Mouse (Mus musculus): Measurements from ENCODE around the gene Jam3. TPM values are rescaled to one million over a fixed set of nuclear protein-coding genes. Genes with fewer than 3 reads are reported as not detected.

Gene Jam3
- polyA plus RNA-seq, 1 experiment from 2014 or later, result 81.5 TPM

GRCm38 (mm10) chr9:27075812-27076211, 79.4 kb downstream of the Jam3 start:
- ATAC-seq (ENCODE audit: low FRiP score, low TSS enrichment), result no peak
- H3K9me3 ChIP-seq (ENCODE audit: low read length), result no peaks in the 10 kb centered on the region
- H3K4me1 ChIP-seq (ENCODE audit: insufficient read depth, low read length), result no peaks in the 10 kb centered on the region
- no peak overlapping the region for H3K4me2 ChIP-seq (replicated peaks; ENCODE audit: low read depth, low read length)
- no peaks in the 10 kb centered on the region for H3K27me3 ChIP-seq (ENCODE audit: insufficient read depth, low read length)
- H3K36me3 ChIP-seq (ENCODE audit: insufficient read depth, low read length), result peaks cover 47% of the 10 kb centered on the region
- H3K27ac ChIP-seq (ENCODE audit: low read length), result no peak overlapping the region
- no peak overlapping the region for H3K9ac ChIP-seq (replicated peaks; ENCODE audit: low read length)
- no peak overlapping the region for H3K4me3 ChIP-seq (ENCODE audit: low read length)

GRCm38 (mm10) chr9:27074677-27075076, 80.5 kb downstream of the Jam3 start:
- H3K4me2 ChIP-seq (replicated peaks; ENCODE audit: low read depth, low read length), result no peak overlapping the region
- no peak overlapping the region for H3K4me3 ChIP-seq (ENCODE audit: low read length)
- H3K4me1 ChIP-seq (ENCODE audit: insufficient read depth, low read length), result no peaks in the 10 kb centered on the region
- peaks cover 52% of the 10 kb centered on the region for H3K36me3 ChIP-seq (ENCODE audit: insufficient read depth, low read length)
- no peak overlapping the region for H3K27ac ChIP-seq (ENCODE audit: low read length)
- H3K9me3 ChIP-seq (ENCODE audit: low read length), result no peaks in the 10 kb centered on the region
- 84% methylated on average over 1 of the region's 1 CpGs for WGBS
- no peak overlapping the region for H3K9ac ChIP-seq (replicated peaks; ENCODE audit: low read length)
- ATAC-seq (ENCODE audit: low FRiP score, low TSS enrichment), result no peak
- H3K27me3 ChIP-seq (ENCODE audit: insufficient read depth, low read length), result no peaks in the 10 kb centered on the region

- no peak overlapping the region for H3K4me3 ChIP-seq (ENCODE audit: low read length)
- H3K27ac ChIP-seq (ENCODE audit: low read length), result no peak overlapping the region
- peaks cover 61% of the 10 kb centered on the region for H3K36me3 ChIP-seq (ENCODE audit: insufficient read depth, low read length)
- no peaks in the 10 kb centered on the region for H3K27me3 ChIP-seq (ENCODE audit: insufficient read depth, low read length)
- 89% methylated on average over 4 of the region's 4 CpGs for WGBS
- no peak overlapping the region for H3K9ac ChIP-seq (replicated peaks; ENCODE audit: low read length)
- H3K4me2 ChIP-seq (replicated peaks; ENCODE audit: low read depth, low read length), result no peak overlapping the region
- no peaks in the 10 kb centered on the region for H3K9me3 ChIP-seq (ENCODE audit: low read length)
- ATAC-seq (ENCODE audit: low FRiP score, low TSS enrichment), result no peak
- no peaks in the 10 kb centered on the region for H3K4me1 ChIP-seq (ENCODE audit: insufficient read depth, low read length)
Observed at GRCm38 (mm10) chr9:27070895-27071294, 84.3 kb downstream of the Jam3 start.

GRCm38 (mm10) chr9:27058341-27058740, 96.9 kb downstream of the Jam3 start:
- H3K4me1 ChIP-seq (ENCODE audit: insufficient read depth, low read length), result no peaks in the 10 kb centered on the region
- H3K9ac ChIP-seq (replicated peaks; ENCODE audit: low read length), result no peak overlapping the region
- H3K36me3 ChIP-seq (ENCODE audit: insufficient read depth, low read length), result peaks cover 77% of the 10 kb centered on the region
- 88% methylated on average over 5 of the region's 5 CpGs for WGBS
- no peak overlapping the region for H3K27ac ChIP-seq (ENCODE audit: low read length)
- no peaks in the 10 kb centered on the region for H3K9me3 ChIP-seq (ENCODE audit: low read length)
- H3K4me2 ChIP-seq (replicated peaks; ENCODE audit: low read depth, low read length), result no peak overlapping the region
- H3K27me3 ChIP-seq (ENCODE audit: insufficient read depth, low read length), result no peaks in the 10 kb centered on the region
- no peak overlapping the region for H3K4me3 ChIP-seq (ENCODE audit: low read length)
- ATAC-seq (ENCODE audit: low FRiP score, low TSS enrichment), result no peak

- WGBS, result 81% methylated on average over 2 of the region's 2 CpGs
- no peaks in the 10 kb centered on the region for H3K4me1 ChIP-seq (ENCODE audit: insufficient read depth, low read length)
- no peaks in the 10 kb centered on the region for H3K9me3 ChIP-seq (ENCODE audit: low read length)
- peaks cover 59% of the 10 kb centered on the region for H3K36me3 ChIP-seq (ENCODE audit: insufficient read depth, low read length)
- no peak overlapping the region for H3K4me3 ChIP-seq (ENCODE audit: low read length)
- no peak overlapping the region for H3K4me2 ChIP-seq (replicated peaks; ENCODE audit: low read depth, low read length)
- H3K9ac ChIP-seq (replicated peaks; ENCODE audit: low read length), result no peak overlapping the region
- no peaks in the 10 kb centered on the region for H3K27me3 ChIP-seq (ENCODE audit: insufficient read depth, low read length)
- no peak overlapping the region for H3K27ac ChIP-seq (ENCODE audit: low read length)
- no peak for ATAC-seq (ENCODE audit: low FRiP score, low TSS enrichment)
Observed at GRCm38 (mm10) chr9:27049492-27049891, 105.7 kb downstream of the Jam3 start.

Other genes with a start within 250 kb of the Jam3 start
- gene Gm1110, start 232.3 kb downstream of the Jam3 start, polyA plus RNA-seq (2015; fragmentation: Nextera tagmentation; extraction: Ambion mirVana), result not detected in 2 replicates
- 56.6 and 58.8 TPM in 2 replicates for gene Acad8, start 155.9 kb downstream of the Jam3 start, polyA plus RNA-seq (2015; fragmentation: Nextera tagmentation; extraction: Ambion mirVana)
- 146 and 151 TPM in 2 replicates for gene Thyn1, start 155.7 kb downstream of the Jam3 start, polyA plus RNA-seq (2015; fragmentation: Nextera tagmentation; extraction: Ambion mirVana)
- gene Vps26b, start 125.4 kb downstream of the Jam3 start, polyA plus RNA-seq (2015; fragmentation: Nextera tagmentation; extraction: Ambion mirVana), result 34.1 and 35.4 TPM in 2 replicates
- gene Ncapd3, start 125.2 kb downstream of the Jam3 start, polyA plus RNA-seq (2015; fragmentation: Nextera tagmentation; extraction: Ambion mirVana), result 32.2 and 32.8 TPM in 2 replicates
- gene Igsf9b, start 143.8 kb upstream of the Jam3 start, polyA plus RNA-seq (2015; fragmentation: Nextera tagmentation; extraction: Ambion mirVana), result 2.6 and 2.8 TPM in 2 replicates
- gene Spata19, start 241.4 kb upstream of the Jam3 start, polyA plus RNA-seq (2015; fragmentation: Nextera tagmentation; extraction: Ambion mirVana), result not detected in 2 replicates